Mouse (Mus musculus): Measurements from ENCODE around the gene Atad2b. TPM values are rescaled to one million over a fixed set of nuclear protein-coding genes. Genes with fewer than 3 reads are reported as not detected.

Gene Atad2b
- polyA plus RNA-seq, 1 experiment from 2014 or later: 27.1 TPM

DNA sequence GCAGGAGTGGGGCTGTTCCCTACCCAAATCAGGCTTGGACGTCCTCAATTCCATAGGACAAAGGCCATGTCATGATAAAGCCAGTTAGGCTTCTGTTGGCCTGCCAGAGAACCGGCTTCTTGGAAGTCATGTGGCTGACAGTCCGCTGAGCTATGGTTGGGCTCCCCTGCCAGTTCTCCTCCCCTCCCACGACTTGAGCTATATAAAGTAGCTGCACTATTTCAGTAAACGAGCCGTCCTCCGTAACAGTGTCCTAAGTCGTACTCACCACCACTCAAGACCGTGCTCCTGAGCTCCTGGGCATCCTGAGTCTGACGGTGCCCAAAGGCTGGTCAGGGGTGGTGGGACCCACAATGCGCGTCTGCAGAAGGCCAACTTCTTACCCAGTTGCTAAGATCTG is 156.0 kb downstream of the Atad2b start:
- Histone ChIP-seq H3K27ac (ENCODE audit: low read depth, low read length) (no peak overlapping the region), H3K4me1 (ENCODE audit: control insufficient read depth, insufficient read depth, low read length) (no peaks in the 10 kb centered on the region), H3K27me3 (ENCODE audit: control insufficient read depth, insufficient read depth, low read length) (no peaks in the 10 kb centered on the region), H3K4me3 (ENCODE audit: low read depth, low read length) (no peak overlapping the region), H3K36me3 (ENCODE audit: control insufficient read depth, insufficient read depth, low read length) (no peaks in the 10 kb centered on the region), H3K9me3 (ENCODE audit: control insufficient read depth, low read length) (no peaks in the 10 kb centered on the region), H3K4me2 (ENCODE audit: low read depth) (no peak overlapping the region), H3K9ac (ENCODE audit: low read length) (no peak overlapping the region)
- WGBS: 84% methylated on average over 12 of the region's 12 CpGs
- ATAC-seq (ENCODE audit: insufficient read depth, low FRiP score, low TSS enrichment): no peak
- no peak for DNase-seq (ENCODE audit: low spot score)

DNA sequence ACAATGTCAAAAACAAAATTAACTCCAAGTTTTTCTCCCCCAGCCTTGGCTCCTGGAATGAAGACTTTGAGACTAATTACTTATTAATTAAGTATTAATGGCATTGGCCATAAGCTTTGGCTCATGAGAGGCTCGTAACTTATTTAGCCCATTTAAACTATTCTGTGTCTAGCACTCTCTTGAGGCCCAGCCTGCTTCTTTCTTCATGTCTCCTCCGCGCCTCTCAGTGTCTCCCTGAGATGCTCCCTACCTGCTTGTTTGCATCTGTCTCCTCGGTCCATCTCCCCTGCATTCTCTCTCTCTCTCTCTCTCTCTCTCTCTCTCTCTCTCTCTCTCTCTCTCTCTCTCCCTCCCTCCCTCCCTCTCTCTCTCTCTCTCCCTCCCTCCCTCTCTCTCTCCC is 164.3 kb downstream of the Atad2b start:
- 95% methylated on average over 4 of the region's 4 CpGs for WGBS
- no peaks in the 10 kb centered on the region for H3K36me3 ChIP-seq (ENCODE audit: control insufficient read depth, insufficient read depth, low read length)
- no peak overlapping the region for H3K9ac ChIP-seq (ENCODE audit: low read length)
- DNase-seq (ENCODE audit: low spot score): no peak
- H3K9me3 ChIP-seq (ENCODE audit: control insufficient read depth, low read length): no peaks in the 10 kb centered on the region
- H3K27me3 ChIP-seq (ENCODE audit: control insufficient read depth, insufficient read depth, low read length): no peaks in the 10 kb centered on the region
- H3K27ac ChIP-seq (ENCODE audit: low read depth, low read length): no peak overlapping the region
- no peak for ATAC-seq (ENCODE audit: insufficient read depth, low FRiP score, low TSS enrichment)
- H3K4me2 ChIP-seq (ENCODE audit: low read depth): no peak overlapping the region
- H3K4me1 ChIP-seq (ENCODE audit: control insufficient read depth, insufficient read depth, low read length): no peaks in the 10 kb centered on the region
- no peak overlapping the region for H3K4me3 ChIP-seq (ENCODE audit: low read depth, low read length)

DNA sequence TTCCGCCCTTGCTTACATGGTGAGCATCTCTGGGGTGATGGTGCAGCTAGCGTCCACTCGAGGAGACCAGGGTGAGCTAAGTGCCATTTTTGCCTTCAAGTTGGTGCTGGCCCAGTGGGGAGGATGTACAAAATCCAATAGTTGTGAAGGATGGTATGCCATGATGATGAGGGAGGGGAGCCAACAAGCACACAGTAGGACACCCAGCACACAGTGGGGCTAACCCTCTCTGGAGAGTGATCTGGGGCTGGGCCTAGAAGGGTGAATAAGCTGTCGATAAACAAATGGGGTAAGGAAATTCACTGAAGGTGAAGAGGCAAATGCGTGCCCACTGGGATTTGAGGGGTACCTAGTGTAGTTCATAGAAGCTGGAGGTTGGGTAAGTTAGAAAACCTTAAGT is 167.6 kb downstream of the Atad2b start:
- H3K9me3 ChIP-seq (ENCODE audit: control insufficient read depth, low read length): no peaks in the 10 kb centered on the region
- 0 out of 2 replicates have a peak, but pooled peaks cover 4% of the 10 kb centered on the region for H3K4me1 ChIP-seq (ENCODE audit: control insufficient read depth, insufficient read depth, low read length)
- ATAC-seq (ENCODE audit: insufficient read depth, low FRiP score, low TSS enrichment) (no peak), DNase-seq (ENCODE audit: low spot score) (no peak)
- no peaks in the 10 kb centered on the region for H3K27me3 ChIP-seq (ENCODE audit: control insufficient read depth, insufficient read depth, low read length)
- H3K4me2 ChIP-seq (ENCODE audit: low read depth): no peak overlapping the region
- WGBS: 97% methylated on average over 5 of the region's 5 CpGs
- no peak overlapping the region for H3K4me3 ChIP-seq (ENCODE audit: low read depth, low read length)
- no peak overlapping the region for H3K9ac ChIP-seq (ENCODE audit: low read length)
- no peaks in the 10 kb centered on the region for H3K36me3 ChIP-seq (ENCODE audit: control insufficient read depth, insufficient read depth, low read length)
- no peak overlapping the region for H3K27ac ChIP-seq (ENCODE audit: low read depth, low read length)

DNA sequence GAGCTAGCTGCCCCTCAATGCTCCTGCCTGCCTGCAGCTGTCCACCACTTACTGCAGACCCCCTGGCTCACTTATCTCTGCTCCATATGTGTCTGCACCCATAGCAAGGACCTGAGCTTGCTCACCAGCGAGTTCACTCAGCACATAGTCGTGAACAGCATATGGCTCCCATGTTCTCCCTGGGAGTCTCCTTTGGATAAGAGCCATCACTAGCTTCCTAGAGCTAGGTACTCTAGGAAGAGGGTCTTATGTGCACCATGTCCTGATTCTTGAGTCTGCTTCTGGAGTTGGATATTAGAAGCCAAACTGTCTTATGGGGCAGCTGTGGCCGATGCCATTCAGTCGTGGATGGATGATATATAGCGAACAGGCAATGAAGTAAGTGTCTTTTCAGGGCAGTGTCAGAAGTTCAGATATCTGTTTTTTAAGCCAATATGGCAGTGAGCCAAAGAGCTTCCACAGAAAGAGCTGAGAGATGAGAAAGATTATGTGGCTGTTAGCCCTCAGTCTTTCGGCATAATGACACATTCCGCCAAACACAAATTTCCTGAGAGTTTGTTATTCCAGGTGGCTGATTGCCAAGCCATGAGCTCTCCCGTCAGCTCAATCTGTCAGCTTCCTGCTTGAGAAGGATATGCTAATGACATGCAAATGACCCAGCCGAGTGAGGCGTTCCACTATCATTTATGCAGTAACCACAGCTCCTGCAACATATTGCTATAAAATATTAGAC is 170.8 kb downstream of the Atad2b start:
- H3K36me3 ChIP-seq (ENCODE audit: control insufficient read depth, insufficient read depth, low read length): no peaks in the 10 kb centered on the region
- no peak overlapping the region for H3K4me2 ChIP-seq (ENCODE audit: low read depth)
- DNase-seq (ENCODE audit: low spot score) (peak; percentile 17), ATAC-seq (ENCODE audit: insufficient read depth, low FRiP score, low TSS enrichment) (peak; percentile 69; the same call in 1 of the 2 replicates)
- H3K4me1 ChIP-seq (ENCODE audit: control insufficient read depth, insufficient read depth, low read length): 0 out of 2 replicates have a peak, but pooled peaks cover 4% of the 10 kb centered on the region
- no peaks in the 10 kb centered on the region for H3K27me3 ChIP-seq (ENCODE audit: control insufficient read depth, insufficient read depth, low read length)
- no peak overlapping the region for H3K27ac ChIP-seq (ENCODE audit: low read depth, low read length)
- WGBS: 43% methylated on average over 10 of the region's 10 CpGs
- H3K9ac ChIP-seq (ENCODE audit: low read length): no peak overlapping the region
- H3K4me3 ChIP-seq (ENCODE audit: low read depth, low read length): no peak overlapping the region
- H3K9me3 ChIP-seq (ENCODE audit: control insufficient read depth, low read length): no peaks in the 10 kb centered on the region

DNA sequence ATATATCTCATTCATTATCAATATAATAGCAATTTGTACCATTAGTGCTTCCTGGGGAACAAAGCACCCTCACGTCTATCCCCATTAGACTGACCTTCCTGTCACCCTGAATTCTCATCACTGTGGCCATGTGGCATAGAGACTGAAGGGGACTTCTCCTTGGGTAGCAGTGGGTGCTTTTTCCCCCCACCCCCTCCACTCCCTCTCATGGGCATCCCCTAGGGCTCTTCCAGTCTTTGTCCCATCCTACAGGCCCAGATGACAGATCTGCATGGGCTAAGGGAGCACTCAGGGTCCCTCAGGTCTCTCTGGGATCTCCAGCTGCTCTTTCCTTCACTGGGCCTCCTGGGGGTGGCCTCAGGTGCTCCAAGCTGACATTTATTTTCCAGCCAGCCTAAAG is 171.5 kb downstream of the Atad2b start:
- Histone ChIP-seq H3K27me3 (ENCODE audit: control insufficient read depth, insufficient read depth, low read length) (no peaks in the 10 kb centered on the region), H3K9me3 (ENCODE audit: control insufficient read depth, low read length) (no peaks in the 10 kb centered on the region), H3K4me3 (ENCODE audit: low read depth, low read length) (no peak overlapping the region), H3K9ac (ENCODE audit: low read length) (no peak overlapping the region), H3K4me1 (ENCODE audit: control insufficient read depth, insufficient read depth, low read length) (0 out of 2 replicates have a peak, but pooled peaks cover 4% of the 10 kb centered on the region), H3K36me3 (ENCODE audit: control insufficient read depth, insufficient read depth, low read length) (no peaks in the 10 kb centered on the region), H3K27ac (ENCODE audit: low read depth, low read length) (no peak overlapping the region), H3K4me2 (ENCODE audit: low read depth) (no peak overlapping the region)
- 47% methylated on average over 1 of the region's 1 CpGs for WGBS
- peak; percentile 45; the same call in 1 of the 2 replicates for ATAC-seq (ENCODE audit: insufficient read depth, low FRiP score, low TSS enrichment)
- DNase-seq (ENCODE audit: low spot score): no peak

Other genes with a start within 250 kb of the Atad2b start
- 0.49 TPM in 1 of 2 replicates, not detected in the other for gene Fam228a, start 178.9 kb upstream of the Atad2b start, polyA plus RNA-seq (2014; fragmentation: Nextera tagmentation; extraction: Ambion mirVana)
- 4.1 and 5.2 TPM in 2 replicates for gene Pfn4, start 148.3 kb upstream of the Atad2b start, polyA plus RNA-seq (2014; fragmentation: Nextera tagmentation; extraction: Ambion mirVana)
- gene Fam228b, start 148.1 kb upstream of the Atad2b start, polyA plus RNA-seq (2014; fragmentation: Nextera tagmentation; extraction: Ambion mirVana): 3.5 and 3.9 TPM in 2 replicates
- gene Sf3b6, start 99.8 kb upstream of the Atad2b start, polyA plus RNA-seq (2014; fragmentation: Nextera tagmentation; extraction: Ambion mirVana): 330 TPM in 2 replicates
- gene Fkbp1b, start 75.8 kb upstream of the Atad2b start, polyA plus RNA-seq (2014; fragmentation: Nextera tagmentation; extraction: Ambion mirVana): 22.7 and 30.2 TPM in 2 replicates
- gene Wdcp, start 74.0 kb upstream of the Atad2b start, polyA plus RNA-seq (2014; fragmentation: Nextera tagmentation; extraction: Ambion mirVana): 16.2 and 17.5 TPM in 2 replicates
- 4.4 and 4.7 TPM in 2 replicates for gene Mfsd2b, start 43.0 kb upstream of the Atad2b start, polyA plus RNA-seq (2014; fragmentation: Nextera tagmentation; extraction: Ambion mirVana)
- 26.5 and 26.7 TPM in 2 replicates for gene Ubxn2a, start 9.6 kb upstream of the Atad2b start, polyA plus RNA-seq (2014; fragmentation: Nextera tagmentation; extraction: Ambion mirVana)

Data from neural tube, embryonic 11.5 days (tissue).